ENCODE assay signal across 11 mouse cellular contexts in the genomic region with DNA sequence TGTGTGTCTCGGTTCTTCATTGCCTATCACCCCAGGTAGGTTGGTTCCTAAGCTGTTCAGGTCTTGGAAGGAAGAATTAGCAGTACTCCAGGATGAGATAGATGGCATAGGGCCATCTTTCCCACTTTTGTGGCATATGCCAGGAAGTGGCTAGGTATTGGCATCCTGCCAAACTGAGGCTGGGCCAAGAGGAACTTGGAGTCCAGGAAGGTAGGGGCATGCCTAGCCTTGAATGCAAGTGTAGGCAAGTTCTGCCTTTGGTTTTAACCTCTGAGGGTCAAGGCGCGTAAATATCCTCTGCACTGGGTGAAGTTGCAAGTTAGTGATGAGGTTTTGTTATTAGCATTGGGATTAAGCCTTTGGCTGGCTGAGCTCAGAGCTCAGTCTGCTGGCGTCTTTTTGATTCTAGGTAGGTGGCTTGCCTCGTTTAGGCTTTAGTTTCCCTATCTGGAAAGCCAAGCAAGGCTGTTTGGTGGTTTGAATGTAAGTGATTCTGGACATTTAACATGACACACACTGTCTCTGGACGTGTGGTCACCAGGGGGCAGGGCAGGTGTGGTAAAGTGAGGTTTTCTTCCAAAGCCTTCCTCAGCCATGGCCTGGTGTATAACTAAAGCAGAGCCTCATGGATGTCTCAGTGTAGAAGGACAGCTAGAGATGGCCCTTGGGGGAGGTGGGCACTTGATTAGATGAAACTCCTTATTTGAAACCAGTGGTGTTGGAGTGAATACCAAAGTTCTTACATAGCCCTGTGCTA. TPM values are rescaled to one million over a fixed set of nuclear protein-coding genes. Genes with fewer than 3 reads are reported as not detected.
DNase-seq lines count a peak whose midpoint lies in the region; ATAC-seq and TF ChIP-seq lines count a peak whose summit lies in the region.
"Had no signal": no experiment of that assay in that cellular context is flagged by ENCODE, and none has a peak within 500 bp of the region (broad histone marks: within the 10 kb centered on the region; RNA-seq: fewer than 3 reads in every experiment).

No protein-coding gene starts in this region.

- no peak overlapping the region for H3K27ac ChIP-seq in forebrain, postnatal 0 days (ENCODE audit: low read depth, low read length)
- no peak overlapping the region for H3K27ac ChIP-seq in forebrain, embryonic 16.5 days (ENCODE audit: low read length)
- H3K27ac ChIP-seq: embryonic facial prominence, embryonic 12.5 days had no signal

- peak; percentile 11; the same call in 1 of the 2 replicates for TF ChIP-seq CTCF in forebrain, postnatal 0 days (IDR thresholded peaks at IDR 0.05; ENCODE audit: low read depth)

- ATAC-seq in forebrain, postnatal 0 days, result no peak
- no peak for ATAC-seq in forebrain, embryonic 16.5 days

- H3K9ac ChIP-seq in forebrain, postnatal 0 days, result no peak overlapping the region
- H3K9ac ChIP-seq in forebrain, embryonic 16.5 days (replicated peaks; ENCODE audit: low read depth, low read length), result no peak overlapping the region
- H3K9ac ChIP-seq: embryonic facial prominence, embryonic 12.5 days had no signal

- H3K9me3 ChIP-seq in forebrain, postnatal 0 days (ENCODE audit: low read length), result no peaks in the 10 kb centered on the region
- no peaks in the 10 kb centered on the region for H3K9me3 ChIP-seq in forebrain, embryonic 16.5 days (ENCODE audit: control insufficient read depth, low read length)
- H3K9me3 ChIP-seq: embryonic facial prominence, embryonic 12.5 days had no signal

- intact Hi-C loops in heart, postnatal 14 days (cut with DNase I), result loop anchor here (1.0 kb wide), 1 partner anchor 74 kb away; no protein-coding TSS in a partner anchor

- no peak overlapping the region for H3K4me3 ChIP-seq in forebrain, postnatal 0 days (ENCODE audit: low read depth, low read length)
- H3K4me3 ChIP-seq in forebrain, embryonic 16.5 days (replicated peaks; ENCODE audit: low read length), result no peak overlapping the region
- H3K4me3 ChIP-seq: embryonic facial prominence, embryonic 12.5 days; megakaryocyte, embryonic 14.5 days had no signal

- H3K4me2 ChIP-seq in forebrain, postnatal 0 days (ENCODE audit: low read depth), result no peak overlapping the region
- H3K4me2 ChIP-seq in forebrain, embryonic 16.5 days (ENCODE audit: low read length), result no peak overlapping the region
- H3K4me2 ChIP-seq: embryonic facial prominence, embryonic 12.5 days had no signal

- no peak for DNase-seq in forebrain, postnatal 0 days
- peak; percentile 37 for DNase-seq in ovary, postnatal 36 days (ENCODE audit: low spot score)
- DNase-seq in ovary, postnatal 10 days (ENCODE audit: low spot score), result no peak
- peak; percentile 38 to 45 for DNase-seq in heart, postnatal 14 days
- peak; percentile 73 for DNase-seq in testis, postnatal 10 days (ENCODE audit: low spot score)
- DNase-seq in left cerebral cortex, adult 18-20 months (ENCODE audit: low spot score in 2 of 2), result no peak
- no peak for DNase-seq in frontal cortex, adult 2 months (ENCODE audit: extremely low spot score in 1 of 2, low spot score in 1 of 2)
- DNase-seq: right cerebral cortex, postnatal 14 days had no signal

- 65% methylated on average over 6 of the region's 6 CpGs for WGBS in forebrain, postnatal 0 days
- WGBS in forebrain, embryonic 16.5 days, result 60% methylated on average over 6 of the region's 6 CpGs

- no peaks in the 10 kb centered on the region for H3K4me1 ChIP-seq in forebrain, postnatal 0 days (ENCODE audit: insufficient read depth)
- H3K4me1 ChIP-seq in forebrain, embryonic 16.5 days (replicated peaks; ENCODE audit: control insufficient read depth, insufficient read depth, low read length), result 0 out of 2 replicates have a peak, but pooled peaks cover 2% of the 10 kb centered on the region

- H3K36me3 ChIP-seq in forebrain, postnatal 0 days (ENCODE audit: insufficient read depth), result no peaks in the 10 kb centered on the region
- no peaks in the 10 kb centered on the region for H3K36me3 ChIP-seq in forebrain, embryonic 16.5 days (ENCODE audit: control insufficient read depth, insufficient read depth)

- no peaks in the 10 kb centered on the region for H3K27me3 ChIP-seq in forebrain, postnatal 0 days (ENCODE audit: insufficient read depth, low read length)
- peaks cover 3% of the 10 kb centered on the region; the same call in 1 of the 2 replicates for H3K27me3 ChIP-seq in forebrain, embryonic 16.5 days (replicated peaks; ENCODE audit: control insufficient read depth, insufficient read depth, low read length)

RNA-seq across cellular contexts. Expression of a gene that starts 5.8 kb away (rescaled TPM):
- total RNA-seq in forebrain, postnatal 0 days (2014; rRNA removed), result 17.3 and 17.7 TPM in 2 replicates
- 9.1 and 12.3 TPM in 2 replicates for polyA plus RNA-seq in forebrain, postnatal 0 days (2015; fragmentation: Nextera tagmentation; extraction: Ambion mirVana)
- 5.1 and 5.4 TPM in 2 replicates for polyA plus RNA-seq in forebrain, embryonic 16.5 days (2015; fragmentation: Nextera tagmentation; extraction: Ambion mirVana)
- 10 to 100 TPM; 30.6 to 32.1 TPM for total RNA-seq in heart, postnatal 14 days (2021)
- 10 to 100 TPM; 67.4 to 85.3 TPM for total RNA-seq in left cerebral cortex, adult 18-20 months (2021)
- polyA plus RNA-seq in frontal cortex, adult 2 months (2012; rRNA removed), result 38.6 and 40.2 TPM in 2 replicates

Comparison
In these comparisons a context has a peak if more than half of its experiments do, and no peak if none do; other contexts are left out.
1. DNase-seq: peak in ovary, postnatal 36 days (single experiment), heart, postnatal 14 days (2 of 2) and testis, postnatal 10 days (single experiment); none in forebrain, postnatal 0 days (single experiment), ovary, postnatal 10 days (single experiment), left cerebral cortex, adult 18-20 months (0 of 2) and frontal cortex, adult 2 months (0 of 2).